Mouse (Mus musculus): ENCODE data around the gene Syne2.

DNA sequence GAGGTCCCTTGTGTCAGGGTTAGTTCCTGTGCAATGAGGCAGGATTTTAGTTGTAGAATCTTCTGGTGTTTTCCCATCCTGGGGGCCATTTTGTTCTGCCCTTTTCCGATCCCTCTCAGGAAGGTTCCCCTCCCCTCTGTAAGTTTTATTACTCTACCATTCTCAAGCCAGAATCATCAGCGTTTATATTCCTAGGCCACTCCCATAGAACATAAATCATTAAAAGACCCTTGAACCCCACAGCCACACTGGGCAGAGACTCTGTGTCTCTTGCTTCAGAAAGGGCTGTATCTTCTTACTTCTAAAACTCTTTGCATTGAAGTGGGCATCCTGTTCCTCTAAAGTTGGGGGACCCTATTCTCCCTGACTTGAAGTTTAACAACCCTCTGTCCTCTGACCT, 180.5 kb downstream of the Syne2 start:
- TF ChIP-seq CTCF (IDR thresholded peaks at IDR 0.05; ENCODE audit: low read depth): no peak
- no peak for TF ChIP-seq EP300 (optimal IDR thresholded peaks at IDR 0.05)
